Mouse (Mus musculus): ENCODE data around the gene Trim7. TPM values are rescaled to one million over a fixed set of nuclear protein-coding genes. Genes with fewer than 3 reads are reported as not detected.

The Trim7 gene
- polyA plus RNA-seq, 1 experiment from 2014 or later = 0.51 TPM

DNA sequence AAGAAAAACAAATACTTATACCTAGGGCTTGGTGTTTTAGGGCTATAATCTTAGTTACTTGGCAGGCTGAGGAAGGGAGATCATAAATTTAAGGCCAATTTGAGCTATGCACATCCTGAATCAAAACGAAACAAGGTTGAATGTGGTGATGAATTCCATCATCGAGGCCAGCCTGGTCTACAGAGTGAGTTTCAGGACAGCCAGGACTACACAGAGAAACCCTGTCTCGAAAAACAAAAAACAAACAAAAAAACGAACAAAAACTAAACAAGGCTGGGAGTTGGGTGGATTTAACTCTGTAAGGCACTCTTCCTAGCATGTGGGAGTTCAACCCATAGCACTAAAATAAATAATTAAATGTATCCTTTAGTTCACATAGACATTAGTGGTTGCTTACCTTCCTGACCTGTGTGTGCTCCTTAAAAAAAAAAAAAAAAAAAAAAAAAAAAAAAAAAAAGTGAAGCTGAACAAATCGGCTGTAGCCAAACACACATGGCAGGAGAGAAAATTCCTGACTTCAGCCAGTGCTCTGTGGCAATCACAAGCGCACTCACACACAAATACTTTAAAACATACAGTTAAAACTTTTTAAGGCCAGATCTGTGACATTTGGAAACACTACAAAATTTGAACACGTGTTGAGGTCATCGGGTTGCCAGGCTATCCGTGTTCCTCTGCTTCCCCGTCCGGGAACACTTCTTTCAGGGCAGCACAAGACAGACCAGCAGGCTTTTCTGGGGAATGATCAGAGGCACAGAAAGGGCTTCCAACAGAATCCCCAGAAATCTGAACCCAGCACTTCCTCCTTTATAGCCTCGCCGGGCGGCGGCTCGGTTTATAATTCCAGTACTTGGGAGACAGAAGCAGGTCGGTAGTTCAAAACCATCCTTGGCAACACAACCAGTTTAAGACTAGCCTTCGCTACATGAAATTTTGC is 26.7 kb upstream of the Trim7 start:
- Histone ChIP-seq H3K36me3 (ENCODE audit: control insufficient read depth, insufficient read depth, low read length) (peaks cover 21% of the 10 kb centered on the region; the same call in 1 of the 2 replicates), H3K4me1 (replicated peaks; ENCODE audit: control insufficient read depth, insufficient read depth, low read length) (peaks cover 7% of the 10 kb centered on the region), H3K9me3 (ENCODE audit: control insufficient read depth, low read length) (no peaks in the 10 kb centered on the region), H3K27ac (ENCODE audit: low read depth, low read length) (peak overlapping the region; percentile 93), H3K4me2 (ENCODE audit: low read depth, low read length, severe bottlenecking) (peak overlapping the region; percentile 61), H3K4me3 (ENCODE audit: low read depth, low read length) (peak overlapping the region; percentile 87), H3K27me3 (ENCODE audit: control insufficient read depth, insufficient read depth, low read length) (no peaks in the 10 kb centered on the region), H3K9ac (ENCODE audit: low read length) (peak overlapping the region; percentile 94)
- WGBS = 11% methylated on average over 18 of the region's 18 CpGs
- peak; percentile 13 for ATAC-seq (replicated peaks; ENCODE audit: low FRiP score)
- DNase-seq (ENCODE audit: low spot score) = no peak

DNA sequence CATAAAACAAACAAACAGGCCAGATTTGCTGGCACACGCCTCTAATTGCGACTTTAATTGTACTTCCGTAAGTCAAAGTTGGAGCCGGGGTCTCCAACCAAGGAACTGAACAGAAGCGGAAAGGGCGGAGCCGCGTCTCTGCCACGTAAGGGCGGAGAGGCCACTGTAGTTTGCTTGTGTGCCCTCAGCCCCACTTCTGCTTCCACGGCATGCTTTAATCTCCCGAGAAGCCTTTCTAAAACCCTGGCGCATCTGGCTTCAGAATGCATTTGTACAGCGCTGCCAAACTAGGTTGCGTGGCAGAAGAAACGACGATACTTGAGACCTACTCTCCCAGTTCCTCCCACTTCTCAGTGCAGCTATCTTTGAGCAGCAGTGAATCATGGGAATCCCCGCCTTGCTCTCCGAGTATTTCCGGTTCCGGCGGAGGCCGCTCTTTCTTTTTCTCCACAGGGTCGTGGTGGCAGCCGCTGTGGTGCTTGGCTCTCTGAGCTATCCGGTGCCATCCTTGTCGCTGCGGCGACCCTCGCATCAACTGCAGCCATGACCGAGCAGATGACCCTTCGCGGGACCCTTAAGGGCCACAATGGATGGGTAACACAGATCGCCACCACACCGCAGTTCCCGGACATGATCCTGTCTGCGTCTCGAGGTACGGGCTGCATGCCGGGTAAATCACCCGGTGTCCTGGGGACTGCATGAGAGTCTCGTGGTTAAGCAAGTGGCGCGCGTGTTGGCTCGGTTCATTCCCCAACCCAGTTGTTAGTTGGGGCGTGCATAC is 25.8 kb upstream of the Trim7 start, which contains the start of gene Rack1:
Rack1 (plus strand) TSS at position 412 of the 781 bp plus-strand sequence.
- peak within 1 kb of the TSS; percentile 94 for H3K9ac ChIP-seq (ENCODE audit: low read length)
- H3K27me3 ChIP-seq (ENCODE audit: control insufficient read depth, insufficient read depth, low read length) = no peaks in the 10 kb centered on the region
- H3K4me2 ChIP-seq (ENCODE audit: low read depth, low read length, severe bottlenecking) = peak within 1 kb of the TSS; percentile 91
- under 1% methylated on average over 47 of the region's 47 CpGs for WGBS
- ATAC-seq (replicated peaks; ENCODE audit: low FRiP score) (peak; percentile 92), DNase-seq (ENCODE audit: low spot score) (peak; percentile 90)
- H3K9me3 ChIP-seq (ENCODE audit: control insufficient read depth, low read length) = no peaks in the 10 kb centered on the region
- H3K27ac ChIP-seq (ENCODE audit: low read depth, low read length) = peak within 1 kb of the TSS; percentile 93
- H3K4me3 ChIP-seq (ENCODE audit: low read depth, low read length) = peak within 1 kb of the TSS; percentile 87
- H3K36me3 ChIP-seq (ENCODE audit: control insufficient read depth, insufficient read depth, low read length) = peaks cover 28% of the 10 kb centered on the region; the same call in 1 of the 2 replicates
- peaks cover 7% of the 10 kb centered on the region for H3K4me1 ChIP-seq (replicated peaks; ENCODE audit: control insufficient read depth, insufficient read depth, low read length)

DNA sequence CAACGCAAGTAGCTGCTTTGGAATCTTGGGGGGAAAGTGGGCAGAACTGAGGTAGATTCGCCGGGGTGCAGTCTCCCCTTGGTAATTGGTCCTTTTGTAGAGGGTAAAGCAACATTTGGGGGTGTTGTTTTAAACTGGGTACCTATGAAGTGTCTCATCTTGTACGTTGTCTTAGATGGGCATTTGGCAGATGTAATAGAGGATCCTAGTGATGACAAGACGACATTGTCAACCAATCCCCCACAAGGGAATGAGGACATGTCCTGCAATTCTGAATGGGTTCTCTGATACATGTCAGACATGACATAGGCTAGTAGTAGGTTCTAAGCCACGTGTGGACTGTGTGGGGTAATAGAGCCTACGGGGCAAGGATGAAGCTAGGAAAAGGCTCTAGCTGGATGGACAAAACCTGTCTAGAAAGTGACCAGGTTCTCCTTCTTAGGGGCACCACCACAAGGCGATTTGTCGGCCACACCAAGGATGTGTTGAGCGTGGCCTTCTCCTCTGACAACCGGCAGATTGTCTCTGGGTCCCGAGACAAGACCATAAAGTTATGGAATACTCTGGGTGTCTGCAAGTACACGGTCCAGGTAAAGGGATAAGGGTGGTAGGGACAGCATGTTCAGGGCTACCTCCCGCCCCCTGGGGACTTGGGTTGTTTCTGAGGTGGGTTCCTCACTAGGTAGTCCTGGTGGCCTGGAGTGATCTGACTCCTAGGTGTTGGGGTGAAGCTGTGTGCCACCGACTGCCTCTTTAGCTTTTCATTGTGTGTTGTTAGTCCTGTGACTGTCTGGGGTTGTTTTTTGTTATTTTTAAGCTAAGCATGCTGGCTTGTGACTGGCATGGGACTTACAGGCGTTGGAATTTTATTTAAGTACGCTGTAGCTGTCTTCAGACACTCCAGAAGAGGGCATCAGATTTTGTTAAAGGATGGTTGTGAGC is 23.8 kb upstream of the Trim7 start:
- Histone ChIP-seq H3K27me3 (ENCODE audit: control insufficient read depth, insufficient read depth, low read length) (no peaks in the 10 kb centered on the region), H3K4me3 (ENCODE audit: low read depth, low read length) (peak overlapping the region; percentile 87), H3K9ac (ENCODE audit: low read length) (peak overlapping the region; percentile 94), H3K36me3 (ENCODE audit: control insufficient read depth, insufficient read depth, low read length) (peaks cover 36% of the 10 kb centered on the region), H3K4me2 (ENCODE audit: low read depth, low read length, severe bottlenecking) (peak overlapping the region; percentile 91), H3K4me1 (replicated peaks; ENCODE audit: control insufficient read depth, insufficient read depth, low read length) (peaks cover 7% of the 10 kb centered on the region), H3K9me3 (ENCODE audit: control insufficient read depth, low read length) (no peaks in the 10 kb centered on the region), H3K27ac (ENCODE audit: low read depth, low read length) (no peak overlapping the region)
- no peak for DNase-seq (ENCODE audit: low spot score)
- ATAC-seq (replicated peaks; ENCODE audit: low FRiP score) = no peak
- 80% methylated on average over 17 of the region's 17 CpGs for WGBS

DNA sequence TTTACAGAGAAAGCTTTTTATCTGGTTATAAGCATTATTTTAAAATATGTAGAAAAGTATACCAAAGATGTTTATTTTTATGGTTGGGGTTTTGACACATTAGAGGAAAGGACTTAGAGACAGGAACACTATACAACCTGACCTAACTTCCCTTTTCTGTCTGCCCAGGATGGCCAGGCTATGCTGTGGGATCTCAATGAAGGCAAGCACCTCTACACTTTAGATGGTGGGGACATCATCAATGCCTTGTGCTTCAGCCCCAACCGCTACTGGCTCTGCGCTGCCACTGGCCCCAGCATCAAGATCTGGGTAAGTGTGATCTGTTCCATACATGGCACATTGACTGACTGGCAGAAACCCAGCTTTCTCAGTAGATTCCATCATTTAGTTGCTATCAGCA is 22.0 kb upstream of the Trim7 start:
- Histone ChIP-seq H3K27me3 (ENCODE audit: control insufficient read depth, insufficient read depth, low read length) (no peaks in the 10 kb centered on the region), H3K4me3 (ENCODE audit: low read depth, low read length) (no peak overlapping the region), H3K4me1 (replicated peaks; ENCODE audit: control insufficient read depth, insufficient read depth, low read length) (peaks cover 7% of the 10 kb centered on the region), H3K27ac (ENCODE audit: low read depth, low read length) (no peak overlapping the region), H3K4me2 (ENCODE audit: low read depth, low read length, severe bottlenecking) (no peak overlapping the region), H3K36me3 (ENCODE audit: control insufficient read depth, insufficient read depth, low read length) (peaks cover 42% of the 10 kb centered on the region), H3K9me3 (ENCODE audit: control insufficient read depth, low read length) (no peaks in the 10 kb centered on the region), H3K9ac (ENCODE audit: low read length) (no peak overlapping the region)
- ATAC-seq (replicated peaks; ENCODE audit: low FRiP score) = no peak
- DNase-seq (ENCODE audit: low spot score) = no peak
- WGBS = 93% methylated on average over 2 of the region's 2 CpGs

DNA sequence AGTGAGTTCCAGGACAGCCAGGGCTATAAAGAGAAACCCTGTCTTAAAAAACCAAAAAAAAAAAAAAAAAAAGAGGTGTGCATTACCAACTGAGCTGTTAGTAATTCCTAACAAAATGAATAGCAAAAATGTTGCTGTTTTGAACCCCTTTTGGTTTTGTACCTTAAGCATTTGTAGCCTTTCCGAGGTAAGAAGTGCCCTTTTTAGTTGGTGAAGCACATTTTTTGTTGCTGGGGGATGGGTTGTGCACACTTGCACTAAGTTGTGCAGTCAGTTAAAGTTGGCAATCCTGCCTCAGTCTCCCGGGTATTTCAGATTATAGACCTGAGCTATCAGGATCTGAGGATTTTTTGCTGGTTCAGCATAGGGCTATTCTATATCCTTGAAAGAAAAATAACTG is 21.0 kb upstream of the Trim7 start:
- Histone ChIP-seq H3K4me1 (replicated peaks; ENCODE audit: control insufficient read depth, insufficient read depth, low read length) (peaks cover 7% of the 10 kb centered on the region), H3K9ac (ENCODE audit: low read length) (no peak overlapping the region), H3K9me3 (ENCODE audit: control insufficient read depth, low read length) (no peaks in the 10 kb centered on the region), H3K27me3 (ENCODE audit: control insufficient read depth, insufficient read depth, low read length) (no peaks in the 10 kb centered on the region), H3K4me3 (ENCODE audit: low read depth, low read length) (no peak overlapping the region), H3K27ac (ENCODE audit: low read depth, low read length) (no peak overlapping the region), H3K36me3 (ENCODE audit: control insufficient read depth, insufficient read depth, low read length) (peaks cover 42% of the 10 kb centered on the region), H3K4me2 (ENCODE audit: low read depth, low read length, severe bottlenecking) (no peak overlapping the region)
- ATAC-seq (replicated peaks; ENCODE audit: low FRiP score) (no peak), DNase-seq (ENCODE audit: low spot score) (no peak)
- WGBS = 89% methylated on average over 2 of the region's 2 CpGs

DNA sequence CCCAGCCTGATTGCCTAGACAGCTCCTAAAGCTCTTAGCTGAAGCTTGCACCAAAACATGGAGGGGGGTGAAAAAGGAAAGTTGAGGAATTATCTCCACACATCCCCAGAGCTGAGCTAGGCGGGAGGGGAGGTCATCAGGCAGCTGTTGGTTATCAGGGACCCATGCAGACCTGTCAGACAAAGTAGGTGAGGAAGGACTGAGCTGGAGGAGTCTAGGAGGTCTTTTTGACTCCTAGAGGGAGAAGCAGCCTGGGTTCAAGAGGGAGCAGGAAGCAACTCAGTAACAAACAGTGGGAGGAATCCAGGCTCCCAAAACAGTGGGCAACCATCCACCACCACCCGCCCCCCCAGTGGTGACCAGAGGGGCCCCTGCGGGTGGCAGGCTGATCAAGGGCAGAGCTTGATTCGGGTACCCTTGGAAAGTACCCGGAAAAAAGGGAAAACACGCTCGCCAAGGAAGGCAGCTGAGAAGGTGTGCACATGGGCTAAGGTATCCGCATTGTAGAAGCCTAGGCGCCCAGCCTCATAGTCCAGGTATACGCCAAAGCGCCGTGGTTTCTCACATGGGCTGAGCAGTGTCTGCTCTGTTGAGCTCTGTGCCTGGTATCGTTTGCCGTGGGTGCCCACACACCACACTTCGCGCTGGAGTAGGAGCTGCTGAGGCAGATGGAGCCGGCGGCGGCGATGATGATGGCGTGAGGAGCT is 18.9 kb upstream of the Trim7 start:
- Histone ChIP-seq H3K4me3 (ENCODE audit: low read depth, low read length) (no peak overlapping the region), H3K27ac (ENCODE audit: low read depth, low read length) (no peak overlapping the region), H3K9ac (ENCODE audit: low read length) (no peak overlapping the region), H3K4me1 (replicated peaks; ENCODE audit: control insufficient read depth, insufficient read depth, low read length) (peaks cover under 1% of the 10 kb centered on the region; the same call in 1 of the 2 replicates), H3K9me3 (ENCODE audit: control insufficient read depth, low read length) (no peaks in the 10 kb centered on the region), H3K36me3 (ENCODE audit: control insufficient read depth, insufficient read depth, low read length) (peaks cover 36% of the 10 kb centered on the region), H3K4me2 (ENCODE audit: low read depth, low read length, severe bottlenecking) (no peak overlapping the region), H3K27me3 (ENCODE audit: control insufficient read depth, insufficient read depth, low read length) (no peaks in the 10 kb centered on the region)
- ATAC-seq (replicated peaks; ENCODE audit: low FRiP score) = peak; percentile 38
- DNase-seq (ENCODE audit: low spot score) = no peak
- WGBS = 62% methylated on average over 21 of the region's 21 CpGs

DNA sequence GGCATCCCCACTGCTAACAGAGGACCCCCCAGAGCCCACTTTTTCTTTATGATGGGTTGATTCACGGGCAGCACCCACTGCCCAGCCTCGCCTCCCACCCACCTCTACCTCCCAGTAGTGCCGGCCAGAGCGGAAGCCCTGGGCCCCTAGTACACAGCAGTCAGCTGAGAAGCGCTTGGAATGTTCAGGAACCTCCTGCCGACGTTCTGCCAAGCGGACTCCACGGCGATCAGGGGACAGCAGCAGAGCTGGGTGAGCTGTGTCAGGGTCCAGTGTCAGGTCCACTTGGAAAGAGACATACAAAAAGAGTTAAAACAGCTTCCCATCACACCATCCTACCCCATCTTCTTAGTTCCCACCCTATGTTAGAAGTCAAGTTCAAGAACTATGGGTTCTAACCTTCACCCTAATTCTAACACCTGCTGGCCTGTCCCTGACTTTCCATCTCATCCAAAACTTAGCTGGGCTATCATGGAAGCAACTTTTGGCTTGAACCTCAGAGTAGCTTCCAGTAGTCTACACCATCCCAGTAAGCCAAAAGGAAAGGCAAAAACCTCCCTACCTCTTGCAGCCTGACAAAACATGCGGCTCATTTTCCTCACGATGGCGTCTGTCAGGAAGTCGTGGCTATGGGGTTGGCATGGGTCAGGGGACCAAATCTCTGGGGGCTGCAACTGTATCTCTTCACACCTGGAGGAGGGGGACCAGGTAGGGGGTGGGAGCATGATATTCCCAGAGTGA is 18.2 kb upstream of the Trim7 start:
- Histone ChIP-seq H3K4me3 (ENCODE audit: low read depth, low read length) (no peak overlapping the region), H3K4me2 (ENCODE audit: low read depth, low read length, severe bottlenecking) (no peak overlapping the region), H3K27me3 (ENCODE audit: control insufficient read depth, insufficient read depth, low read length) (no peaks in the 10 kb centered on the region), H3K4me1 (replicated peaks; ENCODE audit: control insufficient read depth, insufficient read depth, low read length) (no peaks in the 10 kb centered on the region), H3K9me3 (ENCODE audit: control insufficient read depth, low read length) (no peaks in the 10 kb centered on the region), H3K27ac (ENCODE audit: low read depth, low read length) (no peak overlapping the region), H3K36me3 (ENCODE audit: control insufficient read depth, insufficient read depth, low read length) (peaks cover 33% of the 10 kb centered on the region), H3K9ac (ENCODE audit: low read length) (no peak overlapping the region)
- peak; percentile 25 for ATAC-seq (replicated peaks; ENCODE audit: low FRiP score)
- 75% methylated on average over 14 of the region's 14 CpGs for WGBS
- no peak for DNase-seq (ENCODE audit: low spot score)
